Mouse (Mus musculus) heart, embryonic 13.5 days (tissue): ENCODE measurements around the gene Dync1i2. TPM values are rescaled to one million over a fixed set of nuclear protein-coding genes. Genes with fewer than 3 reads are reported as not detected.

Experiments used
- ATAC-seq: fragments of 200-750 bp; cut with Nextera tagmentation; 2 replicates; pipeline ENCODE4 v1.8.0; 2017; ENCODE audit warnings: moderate TSS enrichment; ENCODE audit not compliant: insufficient number of reproducible peaks, low FRiP score, low TSS enrichment; ENCODE audit errors: extremely low read depth
- H3K27ac ChIP-seq: fragments of 300-500 bp; sonication (generic); replicated peaks from 2 replicates; pipeline ENCODE4 v1.5.1; 2015; ENCODE audit warnings: moderate library complexity, mild to moderate bottlenecking, inconsistent platforms
- H3K27me3 ChIP-seq: fragments of 300-500 bp; sonication (generic); replicated peaks from 2 replicates; pipeline ENCODE4 v1.6.1; 2015; ENCODE audit warnings: mild to moderate bottlenecking, inconsistent platforms
- H3K36me3 ChIP-seq: fragments of 300-500 bp; sonication (generic); 2 replicates; pipeline ENCODE4 v1.6.1; 2015; ENCODE audit warnings: mild to moderate bottlenecking, inconsistent platforms
- H3K4me1 ChIP-seq: fragments of 300-500 bp; sonication (generic); 2 replicates; pipeline ENCODE4 v1.6.1; 2015; ENCODE audit warnings: inconsistent platforms
- H3K4me2 ChIP-seq: fragments of 300-500 bp; sonication (generic); 2 replicates; pipeline ENCODE4 v1.6.1; 2015; ENCODE audit warnings: inconsistent platforms, mild to moderate bottlenecking, moderate library complexity
- H3K4me3 ChIP-seq: fragments of 300-500 bp; sonication (generic); 2 replicates; pipeline ENCODE4 v1.5.1; 2015; ENCODE audit warnings: moderate library complexity, mild to moderate bottlenecking, inconsistent platforms
- H3K9ac ChIP-seq: fragments of 300-500 bp; sonication (generic); 2 replicates; pipeline ENCODE4 v1.6.1; 2015; ENCODE audit warnings: inconsistent platforms, mild to moderate bottlenecking, moderate library complexity
- H3K9me3 ChIP-seq: fragments of 300-500 bp; sonication (generic); 2 replicates; pipeline ENCODE4 v1.6.1; 2016; ENCODE audit warnings: inconsistent platforms
- WGBS: fragments of 180-500 bp; shearing (Covaris S2); methylation state at CpG from one replicate; pipeline ENCODE4 v1.1.7; 2015; ENCODE audit warnings: mixed read lengths; 5-methylcytosine and 5-hydroxymethylcytosine counted together
- polyA plus RNA-seq: library from polyadenylated mRNA; unstranded; fragments of >200 nt; fragmentation: Nextera tagmentation; extraction: Ambion mirVana; gene quantifications from 2 replicates; pipeline ENCODE4 v1.2.1, GENCODE M21; 2015

The Dync1i2 gene
- polyA plus RNA-seq, 1 experiment from 2014 or later: 59.5 TPM

GRCm38 (mm10) chr2:71302156-71302663 is 90.7 kb downstream of the Dync1i2 start:
- Histone ChIP-seq H3K4me3 (no peak overlapping the region), H3K36me3 (peaks cover 36% of the 10 kb centered on the region), H3K9ac (no peak overlapping the region), H3K9me3 (no peaks in the 10 kb centered on the region), H3K27ac (no peak overlapping the region), H3K27me3 (no peaks in the 10 kb centered on the region), H3K4me1 (peaks cover 29% of the 10 kb centered on the region), H3K4me2 (no peak overlapping the region)
- WGBS: 74% methylated on average over 3 of the region's 3 CpGs
- ATAC-seq: no peak

- Histone ChIP-seq H3K4me2 (no peak overlapping the region), H3K9ac (no peak overlapping the region), H3K27me3 (no peaks in the 10 kb centered on the region), H3K27ac (peak overlapping the region; percentile 58), H3K9me3 (no peaks in the 10 kb centered on the region), H3K4me3 (no peak overlapping the region), H3K4me1 (peaks cover 29% of the 10 kb centered on the region), H3K36me3 (peaks cover 36% of the 10 kb centered on the region)
- ATAC-seq: no peak
These were observed 91.7 kb downstream of the Dync1i2 start for GRCm38 (mm10) chr2:71303221-71303620.

- no peak overlapping the region for H3K4me2 ChIP-seq
- no peak for ATAC-seq
- H3K4me3 ChIP-seq: no peak overlapping the region
- H3K36me3 ChIP-seq: peaks cover 44% of the 10 kb centered on the region
- peaks cover 29% of the 10 kb centered on the region for H3K4me1 ChIP-seq
- no peak overlapping the region for H3K9ac ChIP-seq
- H3K27me3 ChIP-seq: no peaks in the 10 kb centered on the region
- no peaks in the 10 kb centered on the region for H3K9me3 ChIP-seq
- H3K27ac ChIP-seq: no peak overlapping the region
- 41% methylated on average over 3 of the region's 3 CpGs for WGBS
These were observed 93.3 kb downstream of the Dync1i2 start for GRCm38 (mm10) chr2:71304821-71305220.

DNA sequence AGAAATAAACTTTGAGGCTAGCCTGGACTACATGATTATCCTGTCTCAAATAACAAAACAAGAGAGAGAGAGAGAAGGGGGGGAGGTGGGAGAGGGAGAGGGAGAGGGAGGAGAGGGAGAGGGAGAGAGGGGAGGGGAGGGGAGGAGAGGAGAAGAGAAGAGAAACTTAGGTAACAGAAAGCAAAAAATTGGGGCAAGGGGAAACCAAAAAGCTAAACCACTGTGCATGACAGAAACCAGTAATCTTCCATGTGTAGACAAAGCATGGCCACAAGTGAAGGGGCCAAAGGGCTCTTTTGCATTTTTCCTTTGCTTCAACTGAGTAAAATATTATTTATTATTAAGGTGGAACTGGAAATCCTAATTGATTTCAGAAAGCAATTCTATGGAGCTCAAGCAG is 94.9 kb downstream of the Dync1i2 start:
- ATAC-seq: no peak
- H3K4me3 ChIP-seq: no peak overlapping the region
- peaks cover 56% of the 10 kb centered on the region for H3K36me3 ChIP-seq

GRCm38 (mm10) chr2:71309726-71310125 is 98.2 kb downstream of the Dync1i2 start:
- peaks cover 10% of the 10 kb centered on the region for H3K4me1 ChIP-seq
- H3K4me3 ChIP-seq: no peak overlapping the region
- H3K9me3 ChIP-seq: no peaks in the 10 kb centered on the region
- H3K36me3 ChIP-seq: peaks cover 77% of the 10 kb centered on the region
- 74% methylated on average over 2 of the region's 2 CpGs for WGBS
- H3K27me3 ChIP-seq: no peaks in the 10 kb centered on the region
- no peak overlapping the region for H3K27ac ChIP-seq
- no peak overlapping the region for H3K4me2 ChIP-seq
- no peak overlapping the region for H3K9ac ChIP-seq
- no peak for ATAC-seq

More for the DNA sequence above, 94.9 kb downstream of the Dync1i2 start:
- Histone ChIP-seq H3K9me3 (no peaks in the 10 kb centered on the region), H3K4me2 (no peak overlapping the region), H3K4me1 (peaks cover 29% of the 10 kb centered on the region), H3K27me3 (no peaks in the 10 kb centered on the region), H3K9ac (no peak overlapping the region), H3K27ac (no peak overlapping the region)

DNA sequence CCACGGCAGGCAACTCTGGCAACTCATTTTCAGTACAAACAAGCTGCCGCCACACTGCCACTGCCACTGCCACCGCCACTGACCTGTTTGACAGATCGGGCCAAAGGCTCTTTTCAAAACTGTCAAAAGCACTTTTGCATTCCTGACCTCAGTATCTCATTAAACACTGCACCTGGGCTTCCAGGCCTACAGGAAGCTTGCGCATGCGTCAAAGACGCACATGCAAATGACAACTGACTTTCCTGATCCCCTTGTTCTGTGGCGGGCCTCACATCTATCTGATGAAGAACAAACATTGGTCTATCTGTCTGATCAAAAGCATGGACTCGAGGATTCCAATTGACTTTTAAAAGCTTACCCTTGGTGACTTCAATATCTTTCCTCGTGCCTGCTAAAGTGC is 100.6 kb downstream of the Dync1i2 start:
- Histone ChIP-seq H3K4me1 (no peaks in the 10 kb centered on the region), H3K9me3 (no peaks in the 10 kb centered on the region), H3K36me3 (peaks cover 73% of the 10 kb centered on the region), H3K27me3 (no peaks in the 10 kb centered on the region), H3K27ac (no peak overlapping the region), H3K4me2 (no peak overlapping the region), H3K9ac (no peak overlapping the region), H3K4me3 (no peak overlapping the region)
- 70% methylated on average over 10 of the region's 10 CpGs for WGBS
- ATAC-seq: no peak

Other genes with a start within 250 kb of the Dync1i2 start
- 17.7 and 18.7 TPM in 2 replicates for gene Dcaf17, start 156.4 kb upstream of the Dync1i2 start, polyA plus RNA-seq
- gene Mettl8, start 156.1 kb upstream of the Dync1i2 start, polyA plus RNA-seq: 9.4 and 9.8 TPM in 2 replicates
- gene Cybrd1, start 93.8 kb upstream of the Dync1i2 start, polyA plus RNA-seq: 1.7 TPM in 2 replicates
- gene Slc25a12, start 156.0 kb downstream of the Dync1i2 start, polyA plus RNA-seq: 90.1 and 90.9 TPM in 2 replicates
- gene Hat1, start 177.3 kb downstream of the Dync1i2 start, polyA plus RNA-seq: 117 and 133 TPM in 2 replicates
- 27.4 and 33.9 TPM in 2 replicates for gene Metap1d, start 241.6 kb downstream of the Dync1i2 start, polyA plus RNA-seq